Mouse (Mus musculus): ENCODE data around the gene Wipf3. TPM values are rescaled to one million over a fixed set of nuclear protein-coding genes. Genes with fewer than 3 reads are reported as not detected.

Wipf3 gene
- polyA plus RNA-seq, 1 experiment: 18.5 TPM

DNA sequence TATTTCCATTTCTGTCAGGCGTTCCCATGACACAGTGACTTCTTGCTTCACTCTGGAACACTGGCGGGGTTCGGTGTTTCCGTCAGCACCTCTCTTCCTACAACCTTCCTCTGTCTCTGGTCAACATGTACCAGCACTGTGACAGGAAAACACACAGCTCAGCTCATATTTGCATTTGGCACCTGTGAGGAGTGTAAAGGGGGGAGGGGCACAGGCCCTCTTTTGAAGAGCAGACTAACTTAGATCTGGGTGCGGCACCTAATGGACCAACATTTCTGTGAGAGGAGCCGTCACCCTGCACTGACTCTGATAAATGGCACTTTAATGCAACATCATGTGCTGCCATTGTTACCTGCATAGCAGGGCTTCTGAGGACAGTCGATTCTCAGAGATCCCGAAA lies 4.2 kb upstream of the Wipf3 start:
- Histone ChIP-seq H3K4me1 (ENCODE audit: control insufficient read depth, insufficient read depth, low read length) (no peaks in the 10 kb centered on the region), H3K27me3 (ENCODE audit: control insufficient read depth, insufficient read depth, low read length, poor library complexity, severe bottlenecking) (no peaks in the 10 kb centered on the region), H3K9ac (ENCODE audit: low read depth, poor library complexity, severe bottlenecking) (no peak overlapping the region), H3K9me3 (replicated peaks; ENCODE audit: control insufficient read depth, insufficient read depth, low read length, poor library complexity, severe bottlenecking) (no peaks in the 10 kb centered on the region), H3K36me3 (ENCODE audit: control insufficient read depth, insufficient read depth, low read length, poor library complexity, severe bottlenecking) (no peaks in the 10 kb centered on the region), H3K4me3 (ENCODE audit: low read depth, low read length) (no peak overlapping the region), H3K27ac (ENCODE audit: insufficient read depth, low read length) (no peak overlapping the region)
- no peak for TF ChIP-seq CTCF (IDR thresholded peaks at IDR 0.05; ENCODE audit: low read depth, low read length)
- no peak for TF ChIP-seq POLR2A (IDR thresholded peaks at IDR 0.05; ENCODE audit: insufficient read depth, low read length)
- TF ChIP-seq EP300 (IDR thresholded peaks at IDR 0.05; ENCODE audit: insufficient read depth, low read depth, low read length): no peak

DNA sequence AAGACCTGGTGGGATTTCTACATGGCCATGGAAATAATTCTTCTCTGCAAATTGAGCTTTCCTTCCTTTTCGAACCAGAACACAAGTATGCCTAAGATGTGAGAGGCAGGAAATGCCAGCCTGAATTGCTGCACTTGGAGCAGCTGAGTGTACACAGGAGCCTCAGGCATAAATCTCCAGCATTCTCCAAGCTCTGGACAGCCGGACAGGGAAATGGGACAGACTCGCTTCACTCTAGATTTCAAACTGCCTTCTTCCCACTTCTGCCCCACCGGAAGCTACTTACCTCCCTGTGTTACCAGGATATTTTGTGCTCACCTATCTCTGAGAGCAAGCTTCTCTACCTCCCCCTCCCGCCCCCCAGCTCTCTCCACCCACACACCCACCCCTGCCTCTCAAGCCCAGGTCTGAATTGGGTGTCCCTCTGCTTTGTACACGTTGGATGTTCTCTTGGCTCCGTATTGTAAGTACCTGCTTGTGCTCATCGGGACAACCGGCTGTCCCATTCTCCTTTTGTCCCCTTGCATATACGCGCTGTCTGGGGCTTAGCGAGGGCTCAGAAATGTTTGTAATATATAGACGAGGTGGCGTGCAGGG lies 455 bp upstream of the Wipf3 start:
- H3K27me3 ChIP-seq (ENCODE audit: control insufficient read depth, insufficient read depth, low read length, poor library complexity, severe bottlenecking): no peaks in the 10 kb centered on the region
- H3K4me3 ChIP-seq (ENCODE audit: low read depth, low read length): peak overlapping the region; percentile 78
- peak overlapping the region; percentile 50 for H3K9ac ChIP-seq (ENCODE audit: low read depth, poor library complexity, severe bottlenecking)
- H3K9me3 ChIP-seq (replicated peaks; ENCODE audit: control insufficient read depth, insufficient read depth, low read length, poor library complexity, severe bottlenecking): no peaks in the 10 kb centered on the region
- no peak overlapping the region for H3K27ac ChIP-seq (ENCODE audit: insufficient read depth, low read length)
- H3K36me3 ChIP-seq (ENCODE audit: control insufficient read depth, insufficient read depth, low read length, poor library complexity, severe bottlenecking): no peaks in the 10 kb centered on the region
- H3K4me1 ChIP-seq (ENCODE audit: control insufficient read depth, insufficient read depth, low read length): no peaks in the 10 kb centered on the region
- no peak for TF ChIP-seq EP300 (IDR thresholded peaks at IDR 0.05; ENCODE audit: insufficient read depth, low read depth, low read length)
- no peak for TF ChIP-seq CTCF (IDR thresholded peaks at IDR 0.05; ENCODE audit: low read depth, low read length)
- TF ChIP-seq POLR2A (IDR thresholded peaks at IDR 0.05; ENCODE audit: insufficient read depth, low read length): no peak

DNA sequence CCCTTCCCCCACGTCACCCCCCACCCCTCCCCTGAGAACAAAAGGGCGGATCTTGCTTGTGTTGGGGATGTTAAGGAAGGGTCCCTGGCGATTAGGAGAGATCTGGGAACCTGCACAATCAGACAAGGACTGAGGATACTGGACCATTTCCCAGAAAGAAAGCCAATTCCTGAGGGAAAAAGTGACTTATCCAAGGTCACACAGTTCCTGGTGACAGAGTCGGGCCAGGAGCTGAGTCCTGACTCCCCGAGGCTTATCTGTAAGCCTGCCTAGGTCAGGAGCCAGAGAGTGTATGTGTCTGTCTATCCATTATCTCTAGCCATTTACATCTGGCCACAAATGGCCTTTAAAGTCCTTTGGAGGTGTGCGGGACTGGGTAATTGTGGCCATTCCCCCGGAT lies 818 bp downstream of the Wipf3 start:
- Histone ChIP-seq H3K36me3 (ENCODE audit: control insufficient read depth, insufficient read depth, low read length, poor library complexity, severe bottlenecking) (no peaks in the 10 kb centered on the region), H3K27ac (ENCODE audit: insufficient read depth, low read length) (no peak overlapping the region), H3K9ac (ENCODE audit: low read depth, poor library complexity, severe bottlenecking) (0 out of 2 replicates have a peak overlapping the region, but pooled peaks have one; percentile 50), H3K4me1 (ENCODE audit: control insufficient read depth, insufficient read depth, low read length) (no peaks in the 10 kb centered on the region), H3K4me3 (ENCODE audit: low read depth, low read length) (peak overlapping the region; percentile 78; the same call in 1 of the 2 replicates), H3K27me3 (ENCODE audit: control insufficient read depth, insufficient read depth, low read length, poor library complexity, severe bottlenecking) (no peaks in the 10 kb centered on the region), H3K9me3 (replicated peaks; ENCODE audit: control insufficient read depth, insufficient read depth, low read length, poor library complexity, severe bottlenecking) (no peaks in the 10 kb centered on the region)
- TF ChIP-seq EP300 (IDR thresholded peaks at IDR 0.05; ENCODE audit: insufficient read depth, low read depth, low read length) (no peak), POLR2A (IDR thresholded peaks at IDR 0.05; ENCODE audit: insufficient read depth, low read length) (no peak), CTCF (IDR thresholded peaks at IDR 0.05; ENCODE audit: low read depth, low read length) (no peak)

DNA sequence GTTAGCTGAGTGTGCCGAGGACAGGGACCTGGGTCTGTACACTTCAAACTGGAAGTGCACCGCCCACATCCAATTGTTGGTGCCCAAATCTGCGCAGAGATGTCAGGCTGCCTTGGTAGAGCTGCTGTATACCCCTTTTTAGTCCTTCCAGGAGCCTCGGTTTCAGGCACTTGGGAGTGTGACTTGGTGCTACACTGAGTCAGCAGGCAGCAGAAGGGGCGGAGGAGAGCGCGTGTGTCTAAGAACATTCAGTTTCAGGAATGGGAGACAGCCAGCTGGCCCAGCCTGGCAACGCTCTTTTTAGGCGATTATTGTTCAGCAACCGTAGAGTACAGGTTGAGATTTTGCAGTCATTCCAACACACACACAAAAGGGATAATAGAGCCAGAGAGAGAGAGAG lies 2.4 kb downstream of the Wipf3 start:
- Histone ChIP-seq H3K36me3 (ENCODE audit: control insufficient read depth, insufficient read depth, low read length, poor library complexity, severe bottlenecking) (no peaks in the 10 kb centered on the region), H3K9me3 (replicated peaks; ENCODE audit: control insufficient read depth, insufficient read depth, low read length, poor library complexity, severe bottlenecking) (no peaks in the 10 kb centered on the region), H3K27me3 (ENCODE audit: control insufficient read depth, insufficient read depth, low read length, poor library complexity, severe bottlenecking) (no peaks in the 10 kb centered on the region), H3K9ac (ENCODE audit: low read depth, poor library complexity, severe bottlenecking) (no peak overlapping the region), H3K4me3 (ENCODE audit: low read depth, low read length) (no peak overlapping the region), H3K4me1 (ENCODE audit: control insufficient read depth, insufficient read depth, low read length) (no peaks in the 10 kb centered on the region), H3K27ac (ENCODE audit: insufficient read depth, low read length) (no peak overlapping the region)
- TF ChIP-seq POLR2A (IDR thresholded peaks at IDR 0.05; ENCODE audit: insufficient read depth, low read length) (no peak), CTCF (IDR thresholded peaks at IDR 0.05; ENCODE audit: low read depth, low read length) (no peak), EP300 (IDR thresholded peaks at IDR 0.05; ENCODE audit: insufficient read depth, low read depth, low read length) (no peak)

DNA sequence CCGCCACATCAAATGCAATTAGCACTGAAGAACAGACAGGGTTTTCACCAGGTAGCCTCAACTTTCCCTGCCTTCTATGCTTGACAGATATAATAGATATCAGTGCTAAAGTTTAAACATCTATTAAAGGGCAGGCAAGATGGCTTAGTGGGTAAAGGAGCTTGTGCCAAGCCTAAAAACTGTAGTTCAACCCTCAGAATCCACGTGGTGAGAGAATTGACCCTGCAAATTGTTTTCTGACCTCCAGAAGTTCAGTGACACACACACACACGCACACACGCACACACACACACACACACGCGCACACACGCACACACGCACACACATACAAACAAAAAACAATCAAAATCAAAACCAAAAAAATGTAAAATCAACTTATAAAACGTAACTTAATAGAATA lies 2.8 kb downstream of the Wipf3 start:
- Histone ChIP-seq H3K9me3 (replicated peaks; ENCODE audit: control insufficient read depth, insufficient read depth, low read length, poor library complexity, severe bottlenecking) (no peaks in the 10 kb centered on the region), H3K9ac (ENCODE audit: low read depth, poor library complexity, severe bottlenecking) (no peak overlapping the region), H3K4me1 (ENCODE audit: control insufficient read depth, insufficient read depth, low read length) (no peaks in the 10 kb centered on the region), H3K27ac (ENCODE audit: insufficient read depth, low read length) (no peak overlapping the region), H3K36me3 (ENCODE audit: control insufficient read depth, insufficient read depth, low read length, poor library complexity, severe bottlenecking) (no peaks in the 10 kb centered on the region), H3K4me3 (ENCODE audit: low read depth, low read length) (no peak overlapping the region), H3K27me3 (ENCODE audit: control insufficient read depth, insufficient read depth, low read length, poor library complexity, severe bottlenecking) (no peaks in the 10 kb centered on the region)
- TF ChIP-seq CTCF (IDR thresholded peaks at IDR 0.05; ENCODE audit: low read depth, low read length) (no peak), EP300 (IDR thresholded peaks at IDR 0.05; ENCODE audit: insufficient read depth, low read depth, low read length) (no peak), POLR2A (IDR thresholded peaks at IDR 0.05; ENCODE audit: insufficient read depth, low read length) (no peak)

DNA sequence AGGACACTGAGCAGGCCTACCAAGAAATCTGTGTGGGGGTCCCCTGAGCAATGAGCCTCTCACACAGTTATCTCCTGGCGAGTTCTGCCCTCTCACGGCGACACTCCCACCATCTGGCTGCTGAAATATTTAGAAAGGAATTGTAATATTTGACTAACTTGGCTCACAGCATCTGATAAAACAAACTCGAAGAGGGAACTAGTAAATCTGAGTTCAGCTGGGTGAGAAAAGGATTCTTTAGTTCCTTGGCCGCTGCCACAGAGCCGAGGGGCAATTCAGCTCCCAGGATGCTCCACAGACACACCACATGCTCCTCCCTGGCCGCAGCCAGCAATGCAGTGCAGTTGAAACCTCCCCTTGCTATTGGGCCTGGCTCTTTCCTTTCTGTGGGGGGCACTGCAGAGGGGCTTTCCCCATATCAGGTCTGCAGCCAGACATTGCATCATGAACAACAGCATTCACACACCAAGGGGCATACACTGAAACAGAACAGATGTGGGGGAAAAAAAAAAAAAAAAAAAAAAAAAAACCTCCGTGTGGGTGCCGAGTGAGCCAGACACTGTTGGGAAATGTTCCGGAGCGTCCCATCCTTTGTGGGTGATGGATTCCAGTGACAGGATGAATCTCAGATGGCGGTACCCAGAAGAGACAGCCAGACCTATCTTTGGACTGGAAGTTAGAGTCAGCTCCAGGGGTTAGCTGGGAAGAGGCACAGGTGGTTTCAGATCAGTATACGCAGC lies 3.6 kb downstream of the Wipf3 start:
- Histone ChIP-seq H3K27ac (ENCODE audit: insufficient read depth, low read length) (no peak overlapping the region), H3K27me3 (ENCODE audit: control insufficient read depth, insufficient read depth, low read length, poor library complexity, severe bottlenecking) (no peaks in the 10 kb centered on the region), H3K9ac (ENCODE audit: low read depth, poor library complexity, severe bottlenecking) (no peak overlapping the region), H3K36me3 (ENCODE audit: control insufficient read depth, insufficient read depth, low read length, poor library complexity, severe bottlenecking) (no peaks in the 10 kb centered on the region), H3K4me3 (ENCODE audit: low read depth, low read length) (no peak overlapping the region), H3K4me1 (ENCODE audit: control insufficient read depth, insufficient read depth, low read length) (no peaks in the 10 kb centered on the region), H3K9me3 (replicated peaks; ENCODE audit: control insufficient read depth, insufficient read depth, low read length, poor library complexity, severe bottlenecking) (no peaks in the 10 kb centered on the region)
- TF ChIP-seq POLR2A (IDR thresholded peaks at IDR 0.05; ENCODE audit: insufficient read depth, low read length) (no peak), EP300 (IDR thresholded peaks at IDR 0.05; ENCODE audit: insufficient read depth, low read depth, low read length) (no peak), CTCF (IDR thresholded peaks at IDR 0.05; ENCODE audit: low read depth, low read length) (no peak)
